Mouse (Mus musculus): Measurements from ENCODE around the gene Pdzd2.

DNA sequence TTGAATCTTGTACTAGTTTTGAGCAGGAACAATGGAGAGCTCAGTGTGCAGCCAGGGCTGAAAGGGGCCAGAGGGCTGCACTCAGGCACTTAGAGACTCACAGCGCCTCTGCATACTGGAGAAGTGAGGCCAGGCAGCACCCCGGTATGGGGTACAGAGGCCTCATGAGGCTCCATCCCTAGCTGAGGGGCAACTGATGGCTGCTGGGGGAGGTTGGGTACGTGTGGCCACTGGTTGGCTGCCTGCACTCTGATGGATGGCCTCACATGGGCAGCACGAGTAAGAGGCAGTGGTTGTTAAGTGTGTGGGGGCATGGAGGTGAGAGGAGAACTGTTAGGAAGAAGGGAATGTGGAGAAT is 398.3 kb downstream of the Pdzd2 start:
- TF ChIP-seq CTCF (IDR thresholded peaks at IDR 0.05) (no peak), EP300 (IDR thresholded peaks at IDR 0.05) (no peak)
